Mouse (Mus musculus) olfactory bulb, adult 2 months (tissue): ENCODE measurements around the gene Ltv1. TPM values are rescaled to one million over a fixed set of nuclear protein-coding genes. Genes with fewer than 3 reads are reported as not detected.

Experiments
- H3K27ac ChIP-seq: fragments of 200-500 bp; 2 replicates; pipeline ENCODE4 v1.5.1; 2012; ENCODE audit warnings: low read depth, low read length; ENCODE audit not compliant: insufficient read depth
- H3K4me1 ChIP-seq: fragments of 200-500 bp; 2 replicates; pipeline ENCODE4 v1.6.1; 2012; ENCODE audit warnings: low read length; ENCODE audit not compliant: control insufficient read depth, insufficient read depth
- H3K4me3 ChIP-seq: fragments of 200-500 bp; 2 replicates; pipeline ENCODE4 v1.5.1; 2012; ENCODE audit warnings: mild to moderate bottlenecking, low read depth, low read length, moderate library complexity; ENCODE audit not compliant: insufficient read depth
- CTCF ChIP-seq: fragments of 200-500 bp; IDR thresholded peaks from 2 replicates; pipeline ENCODE4 v1.5.1; 2012; ENCODE audit warnings: low read depth, mild to moderate bottlenecking, low read length, moderate library complexity; ENCODE audit not compliant: insufficient read depth
- POLR2A ChIP-seq: fragments of 200-500 bp; IDR thresholded peaks from 2 replicates; pipeline ENCODE4 v1.6.1; 2012; ENCODE audit warnings: mild to moderate bottlenecking, low read depth, low read length, moderate library complexity; ENCODE audit not compliant: insufficient read depth
- WGBS: fragments of 180-500 bp; shearing (Covaris S2); methylation state at CpG from one replicate; pipeline ENCODE4 v1.1.7; 2018; 5-methylcytosine and 5-hydroxymethylcytosine counted together
- polyA plus RNA-seq: library from polyadenylated mRNA; stranded (reverse); fragments of >200 nt; gene quantifications from 2 replicates; pipeline ENCODE4 v1.2.4, GENCODE M21; 2012; ENCODE audit warnings: low replicate concordance; ENCODE audit not compliant: missing spikeins, insufficient read depth, insufficient read length

Ltv1 gene
- not detected in 2 replicates for polyA plus RNA-seq

DNA sequence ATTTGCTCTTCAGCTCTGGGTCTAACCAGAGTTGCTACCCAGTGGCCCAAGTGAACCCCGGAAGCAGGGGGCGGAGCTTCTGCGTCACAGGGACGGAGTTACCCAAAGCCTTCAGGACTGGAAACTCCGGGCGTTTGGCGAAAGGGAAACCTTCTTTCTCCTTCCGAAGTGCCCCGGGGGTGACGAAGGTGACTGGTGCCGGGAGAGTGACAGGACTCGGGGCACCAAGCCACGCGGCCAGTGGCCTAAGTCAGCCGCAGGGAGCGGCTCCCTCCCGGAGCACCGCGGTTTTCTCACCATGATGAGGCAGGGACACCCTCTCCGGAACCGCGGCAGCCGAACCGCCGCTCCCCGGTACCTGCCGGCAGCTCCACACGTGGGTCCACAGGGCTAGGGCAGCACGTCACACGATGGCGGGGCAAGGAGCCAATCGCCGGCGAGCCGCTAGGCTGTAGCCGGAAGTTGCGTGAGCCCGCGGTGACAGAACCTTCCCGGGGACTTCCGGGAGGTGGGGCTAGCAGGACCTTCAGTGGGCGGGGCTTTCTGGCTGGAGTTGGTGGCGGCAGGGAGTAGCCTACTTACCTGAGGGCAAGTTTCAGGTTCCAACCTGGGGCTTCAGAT lies at the start of gene Ltv1:
Gene Ltv1, minus strand, starts transcription at position 438 of the 621 bp plus-strand sequence.
- WGBS: under 1% methylated on average over 43 of the region's 43 CpGs
- H3K27ac ChIP-seq: peak within 1 kb of the TSS; percentile 31; the same call in 1 of the 2 replicates

DNA sequence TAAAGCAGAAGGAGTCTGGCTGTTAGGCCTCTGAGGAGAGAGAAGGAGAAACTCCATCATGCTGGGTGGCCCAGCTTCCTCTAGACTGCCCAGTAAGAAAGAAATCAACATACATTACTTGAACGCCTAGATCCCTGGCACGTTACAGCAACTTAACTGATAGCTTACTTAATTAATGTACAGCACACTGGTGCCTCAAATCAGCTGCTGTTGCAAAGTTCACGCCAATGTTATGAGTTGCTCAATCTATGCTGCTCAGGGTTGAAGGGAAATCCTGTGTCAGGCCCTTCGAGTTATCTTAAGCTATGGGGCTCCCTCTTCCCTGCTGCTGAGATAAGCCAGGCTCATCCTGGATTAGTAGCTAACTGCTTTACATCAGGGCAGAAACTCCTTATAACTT lies 47.5 kb upstream of the Ltv1 start:
- WGBS: 87% methylated on average over 4 of the region's 4 CpGs
- Histone ChIP-seq H3K27ac (no peak overlapping the region), H3K4me1 (no peaks in the 10 kb centered on the region), H3K4me3 (no peak overlapping the region)
- TF ChIP-seq POLR2A: no peak
- no peak for TF ChIP-seq CTCF

More for the DNA sequence above, at the start of gene Ltv1:
- 0 out of 2 replicates have a peak, but pooled peaks cover 2% of the 10 kb centered on the region for H3K4me1 ChIP-seq
- H3K4me3 ChIP-seq: peak within 1 kb of the TSS; percentile 63
- TF ChIP-seq POLR2A (no peak; the same call in 1 of the 2 replicates), CTCF (no peak)

DNA sequence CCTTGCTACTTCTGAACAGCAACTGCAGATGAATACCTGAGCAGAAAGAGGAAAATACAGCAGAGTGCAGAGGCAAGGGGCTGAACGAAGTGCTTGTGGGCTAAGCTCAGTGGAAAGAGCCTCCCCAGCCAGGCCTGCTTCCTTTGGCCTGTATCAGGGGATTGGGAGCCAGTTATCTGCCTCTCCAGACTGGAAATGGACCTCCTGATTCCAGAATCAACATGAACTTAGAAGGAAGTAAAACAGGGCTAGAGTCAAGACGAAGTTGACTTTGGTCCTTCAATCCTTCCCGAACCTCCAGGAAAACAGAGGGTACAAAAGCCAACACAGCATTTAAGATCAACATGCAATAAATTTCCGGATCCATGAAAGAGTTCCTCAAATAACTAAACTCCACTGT lies 45.2 kb upstream of the Ltv1 start:
- WGBS: 93% methylated on average over 4 of the region's 4 CpGs
- no peak overlapping the region for H3K27ac ChIP-seq
- H3K4me1 ChIP-seq: no peaks in the 10 kb centered on the region
- no peak overlapping the region for H3K4me3 ChIP-seq
- TF ChIP-seq POLR2A (no peak), CTCF (no peak)

DNA sequence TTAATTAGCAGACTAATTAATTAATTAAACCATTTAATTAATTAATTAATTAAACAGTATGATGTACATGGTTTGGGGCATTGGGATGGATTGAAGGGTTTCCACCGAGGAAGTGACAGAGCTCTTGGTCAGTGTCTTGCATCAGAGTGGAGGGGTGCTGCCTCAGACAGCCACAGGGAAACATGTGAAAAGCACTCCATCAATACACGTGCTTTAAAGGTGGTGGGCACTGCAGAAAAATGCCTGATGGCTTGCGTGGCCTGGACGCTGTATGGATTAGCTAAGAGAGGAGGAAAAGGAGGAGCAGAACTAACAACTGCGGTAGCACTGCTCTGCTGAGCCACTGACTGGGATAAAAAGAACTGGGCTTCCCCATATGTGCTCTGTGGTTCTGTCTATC lies 43.9 kb upstream of the Ltv1 start:
- no peaks in the 10 kb centered on the region for H3K4me1 ChIP-seq
- no peak for TF ChIP-seq POLR2A
- no peak for TF ChIP-seq CTCF
- no peak overlapping the region for H3K27ac ChIP-seq
- 86% methylated on average over 5 of the region's 5 CpGs for WGBS
- no peak overlapping the region for H3K4me3 ChIP-seq

DNA sequence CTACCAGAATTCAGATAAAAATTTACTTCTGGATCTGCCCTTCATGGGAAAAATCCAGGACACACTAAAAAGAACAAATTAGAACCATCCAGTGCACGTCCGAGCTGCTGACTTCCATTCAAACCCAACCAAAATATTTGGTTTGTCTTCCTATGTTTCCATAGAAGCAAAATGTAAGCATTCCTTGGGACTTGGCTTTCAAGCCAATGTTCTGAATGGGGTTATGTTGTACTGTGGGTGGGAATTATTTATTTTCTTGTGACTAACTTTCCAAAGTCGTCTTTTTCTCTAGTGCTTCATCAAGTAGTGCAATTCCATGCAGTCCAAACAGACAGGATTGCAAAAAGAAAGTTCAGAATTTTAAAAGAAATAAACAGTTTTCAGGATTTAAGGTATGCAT lies 41.5 kb upstream of the Ltv1 start:
- Histone ChIP-seq H3K4me3 (no peak overlapping the region), H3K4me1 (no peaks in the 10 kb centered on the region), H3K27ac (no peak overlapping the region)
- 75% methylated on average over 3 of the region's 3 CpGs for WGBS
- TF ChIP-seq POLR2A (no peak), CTCF (no peak)

GRCm38 (mm10) chr10:13233941-13234340 lies 41.0 kb upstream of the Ltv1 start:
- H3K4me1 ChIP-seq: no peaks in the 10 kb centered on the region
- no peak overlapping the region for H3K4me3 ChIP-seq
- 83% methylated on average over 10 of the region's 10 CpGs for WGBS
- H3K27ac ChIP-seq: no peak overlapping the region
- TF ChIP-seq POLR2A: no peak
- no peak for TF ChIP-seq CTCF

DNA sequence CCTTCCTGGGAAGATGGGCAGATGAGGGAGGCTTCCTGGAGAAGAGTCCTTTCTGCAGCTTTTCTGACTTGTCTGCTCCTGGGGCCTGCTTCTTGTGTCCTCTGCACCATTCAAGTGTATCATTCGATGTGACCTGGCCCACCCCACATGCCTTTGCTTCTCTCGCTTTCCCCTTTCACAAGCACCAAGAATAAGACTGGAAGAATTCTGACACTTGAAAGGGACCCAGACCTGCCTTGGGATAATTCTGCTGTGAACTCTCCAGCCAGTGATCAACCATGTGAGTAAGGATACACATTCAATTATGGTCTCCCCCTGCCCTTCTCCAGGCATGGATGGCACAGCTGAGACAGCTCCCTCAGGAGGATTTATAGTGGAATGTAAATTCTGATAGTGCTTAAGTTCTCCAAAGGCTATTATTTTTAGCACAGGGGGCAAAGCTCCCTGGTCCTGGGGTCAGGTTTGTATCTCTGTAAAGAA lies 40.2 kb upstream of the Ltv1 start:
- Histone ChIP-seq H3K4me3 (no peak overlapping the region), H3K27ac (no peak overlapping the region), H3K4me1 (no peaks in the 10 kb centered on the region)
- TF ChIP-seq CTCF (no peak), POLR2A (no peak)
- WGBS: 77% methylated on average over 2 of the region's 2 CpGs

DNA sequence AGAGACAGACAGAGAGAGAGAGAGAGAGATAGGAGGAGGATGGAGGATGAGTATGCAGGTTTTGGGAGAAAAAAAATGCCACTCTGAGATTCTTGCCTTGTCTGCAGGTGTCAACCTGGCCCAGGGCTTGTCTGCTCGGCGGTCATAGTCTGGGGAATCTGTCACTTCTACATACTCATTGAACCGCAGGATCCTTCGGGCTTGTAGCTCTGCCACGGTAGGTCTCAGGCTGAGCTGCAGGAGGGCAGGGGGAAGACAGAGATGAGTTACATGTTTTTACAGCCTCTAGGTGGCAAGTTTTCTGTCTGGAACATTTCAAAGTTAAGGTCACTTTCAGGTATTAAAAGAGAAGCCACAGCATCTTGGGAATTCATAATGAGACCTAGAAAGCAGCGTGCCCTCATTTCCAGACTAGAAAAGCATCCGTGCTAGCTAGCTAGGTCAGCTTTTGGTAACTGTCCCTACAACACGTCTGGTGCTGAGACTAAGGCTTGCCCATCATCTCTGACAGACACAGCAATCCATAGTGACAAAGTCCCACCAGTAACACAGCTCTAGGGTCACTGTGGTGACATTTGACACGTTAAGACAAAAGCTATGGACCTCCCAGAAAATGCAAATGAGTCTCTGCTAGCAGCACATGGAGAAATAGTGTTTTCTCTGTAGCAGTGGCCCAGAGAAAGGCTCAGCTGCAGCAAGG lies 39.6 kb upstream of the Ltv1 start:
- 70% methylated on average over 9 of the region's 9 CpGs for WGBS
- H3K4me1 ChIP-seq: no peaks in the 10 kb centered on the region
- H3K27ac ChIP-seq: no peak overlapping the region
- no peak overlapping the region for H3K4me3 ChIP-seq
- TF ChIP-seq POLR2A: no peak
- no peak for TF ChIP-seq CTCF

DNA sequence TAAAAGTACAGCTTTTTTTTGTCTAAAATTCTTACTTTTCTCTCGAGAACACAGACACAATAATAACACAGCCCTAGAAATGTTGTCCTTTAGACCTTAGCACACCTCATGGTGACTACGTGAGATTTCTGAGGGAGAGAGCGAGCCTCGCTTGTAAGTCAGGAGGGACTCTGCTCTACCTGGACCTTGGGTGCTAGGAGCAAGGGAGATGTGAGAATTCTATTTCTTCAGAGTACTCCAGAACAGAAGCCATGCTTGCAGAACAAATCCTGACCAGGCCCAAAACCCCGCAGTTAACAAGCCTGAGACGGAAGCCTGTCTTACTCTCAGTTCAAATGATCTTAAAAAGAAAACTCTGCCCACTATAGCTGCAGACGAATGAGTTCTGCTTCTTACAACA lies 37.7 kb upstream of the Ltv1 start:
- H3K4me3 ChIP-seq: no peak overlapping the region
- TF ChIP-seq POLR2A: no peak
- no peak for TF ChIP-seq CTCF
- H3K4me1 ChIP-seq: no peaks in the 10 kb centered on the region
- H3K27ac ChIP-seq: no peak overlapping the region
- 94% methylated on average over 7 of the region's 7 CpGs for WGBS
